9 mouse cellular contexts compared by ENCODE assay signal in the genomic region with DNA sequence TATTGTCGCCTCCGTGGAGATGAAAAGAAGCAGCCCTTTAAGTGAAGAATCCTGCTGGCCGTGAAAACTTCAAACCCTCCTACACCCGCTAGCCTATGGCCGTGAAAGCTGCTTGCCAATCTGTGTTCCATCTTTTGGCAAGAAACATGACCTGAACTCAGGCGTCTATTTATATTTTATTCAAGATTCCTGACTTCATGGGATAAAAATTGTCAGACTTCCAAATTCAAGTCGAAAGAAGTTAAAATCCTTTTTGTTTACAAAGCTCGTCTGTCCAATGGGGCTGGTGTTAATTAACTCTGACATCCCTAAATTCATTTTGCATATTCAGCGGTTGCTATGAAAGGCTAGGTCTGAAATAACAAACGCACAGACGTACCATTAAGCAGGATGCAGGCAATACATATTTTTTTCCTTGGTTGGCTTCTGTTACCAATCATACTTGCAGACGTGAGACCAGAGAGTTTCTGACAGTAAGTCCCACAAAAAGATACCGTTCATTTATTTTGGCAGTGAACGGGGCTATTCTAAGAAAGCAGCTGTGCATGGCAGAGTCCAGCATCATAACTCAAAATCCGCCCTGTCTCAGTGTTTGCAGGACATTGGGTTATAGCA.
A peak's percentile ranks its signal among the peaks of the same experiment; 100 is the strongest.
DNase-seq lines count a peak whose midpoint lies in the region; ATAC-seq and TF ChIP-seq lines count a peak whose summit lies in the region.
"Had no signal": no experiment of that assay in that cellular context is flagged by ENCODE, and none has a peak within 500 bp of the region (broad histone marks: within the 10 kb centered on the region; RNA-seq: fewer than 3 reads in every experiment).

No protein-coding gene starts in this region.

- TF ChIP-seq CTCF in hindbrain, postnatal 0 days (IDR thresholded peaks at IDR 0.05; ENCODE audit: low read depth) = no peak

- no peaks in the 10 kb centered on the region for H3K27me3 ChIP-seq in hindbrain, postnatal 0 days (ENCODE audit: insufficient read depth, low read length)
- no peaks in the 10 kb centered on the region for H3K27me3 ChIP-seq in hindbrain, embryonic 13.5 days
- H3K27me3 ChIP-seq in intestine, embryonic 15.5 days (replicated peaks) = no peaks in the 10 kb centered on the region

- no peak overlapping the region; the same call in 1 of the 2 replicates for H3K4me3 ChIP-seq in hindbrain, postnatal 0 days (ENCODE audit: low read length)
- H3K4me3 ChIP-seq in hindbrain, embryonic 13.5 days = no peak overlapping the region
- no peak overlapping the region for H3K4me3 ChIP-seq in intestine, embryonic 15.5 days (replicated peaks)
- H3K4me3 ChIP-seq: megakaryocyte, embryonic 14.5 days had no signal

- no peaks in the 10 kb centered on the region for H3K9me3 ChIP-seq in hindbrain, postnatal 0 days (ENCODE audit: low read length)
- H3K9me3 ChIP-seq in hindbrain, embryonic 13.5 days = no peaks in the 10 kb centered on the region
- no peaks in the 10 kb centered on the region for H3K9me3 ChIP-seq in intestine, embryonic 15.5 days
- H3K9me3 ChIP-seq: megakaryocyte, embryonic 14.5 days had no signal

- peak; percentile 77 for ATAC-seq in hindbrain, postnatal 0 days
- ATAC-seq in hindbrain, embryonic 13.5 days (ENCODE audit: low FRiP score) = no peak
- ATAC-seq in intestine, embryonic 15.5 days = no peak

- peak; percentile 4 for DNase-seq in cerebellum, adult 9-10 months
- DNase-seq in cerebellum, postnatal 14 days = no peak
- DNase-seq in hindbrain, postnatal 0 days (ENCODE audit: low spot score) = peak; percentile 40
- DNase-seq in retina, postnatal 1 day = peak; percentile 35
- no peak for DNase-seq in retina, embryonic 14.5 days (ENCODE audit: low spot score)
- no peak for DNase-seq in spleen, postnatal 14 days (ENCODE audit: low spot score in 2 of 2)

- no peak overlapping the region for H3K9ac ChIP-seq in hindbrain, postnatal 0 days (replicated peaks; ENCODE audit: low read length)
- no peak overlapping the region for H3K9ac ChIP-seq in hindbrain, embryonic 13.5 days
- no peak overlapping the region for H3K9ac ChIP-seq in intestine, embryonic 15.5 days

- H3K27ac ChIP-seq in hindbrain, postnatal 0 days = no peak overlapping the region
- no peak overlapping the region for H3K27ac ChIP-seq in hindbrain, embryonic 13.5 days
- H3K27ac ChIP-seq in intestine, embryonic 15.5 days = no peak overlapping the region

- 0 out of 2 replicates have a peak, but pooled peaks cover 3% of the 10 kb centered on the region for H3K4me1 ChIP-seq in hindbrain, postnatal 0 days (ENCODE audit: insufficient read depth, low read length)
- H3K4me1 ChIP-seq in hindbrain, embryonic 13.5 days (replicated peaks) = no peaks in the 10 kb centered on the region
- H3K4me1 ChIP-seq in intestine, embryonic 15.5 days (replicated peaks) = no peaks in the 10 kb centered on the region

- no peaks in the 10 kb centered on the region for H3K36me3 ChIP-seq in hindbrain, postnatal 0 days (ENCODE audit: insufficient read depth, low read length)
- H3K36me3 ChIP-seq in hindbrain, embryonic 13.5 days = no peaks in the 10 kb centered on the region
- no peaks in the 10 kb centered on the region for H3K36me3 ChIP-seq in intestine, embryonic 15.5 days

- H3K4me2 ChIP-seq in hindbrain, postnatal 0 days (ENCODE audit: low read depth, low read length) = peak overlapping the region; percentile 34
- no peak overlapping the region for H3K4me2 ChIP-seq in hindbrain, embryonic 13.5 days
- H3K4me2 ChIP-seq in intestine, embryonic 15.5 days (replicated peaks) = no peak overlapping the region

- 38% methylated on average over 15 of the region's 15 CpGs for WGBS in hindbrain, postnatal 0 days
- WGBS in hindbrain, embryonic 13.5 days = 68% methylated on average over 15 of the region's 15 CpGs
- WGBS in intestine, embryonic 15.5 days = 38% methylated on average over 15 of the region's 15 CpGs

Comparison
In these comparisons a context has a peak if more than half of its experiments do, and no peak if none do; other contexts are left out.
1. DNase-seq: peak in cerebellum, adult 9-10 months (single experiment), hindbrain, postnatal 0 days (single experiment) and retina, postnatal 1 day (single experiment); none in cerebellum, postnatal 14 days (0 of 2), retina, embryonic 14.5 days (single experiment) and spleen, postnatal 14 days (0 of 2).